Mouse (Mus musculus): Measurements from ENCODE around the gene 4931406P16Rik.
A peak's percentile ranks its signal among the peaks of the same experiment; 100 is the strongest.

The 4931406P16Rik gene

GRCm38 (mm10) chr7:34309186-34309764 lies 4.1 kb downstream of the 4931406P16Rik start:
- no peak for DNase-seq

- DNase-seq: no peak
Observed at GRCm38 (mm10) chr7:34308586-34308985, 4.8 kb downstream of the 4931406P16Rik start.

GRCm38 (mm10) chr7:34305454-34305853 lies 7.9 kb downstream of the 4931406P16Rik start:
- peak; percentile 76 to 85 for DNase-seq

- DNase-seq: no peak
Observed at GRCm38 (mm10) chr7:34302651-34303050, 10.7 kb downstream of the 4931406P16Rik start.

DNA sequence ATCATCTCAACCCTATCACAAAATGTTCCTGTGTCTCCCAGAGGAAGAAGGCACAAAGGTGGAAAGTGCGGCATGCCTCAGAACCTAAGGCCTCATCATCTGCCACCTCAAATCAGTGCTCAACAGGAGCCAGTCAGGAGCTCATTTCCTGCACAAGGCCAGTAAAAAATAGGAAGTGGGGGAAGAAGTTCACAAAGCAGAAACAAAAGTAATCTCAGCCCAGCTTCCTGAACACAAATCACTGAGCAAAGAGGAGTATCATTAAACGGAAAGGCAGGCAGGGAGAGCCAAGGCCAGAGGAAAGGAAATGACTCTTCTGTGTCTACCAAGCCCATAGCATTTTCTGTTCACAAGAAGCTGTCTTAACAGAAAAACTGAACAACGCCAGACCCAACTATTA lies 11.4 kb downstream of the 4931406P16Rik start:
- peak; percentile 34 to 67 for DNase-seq

DNA sequence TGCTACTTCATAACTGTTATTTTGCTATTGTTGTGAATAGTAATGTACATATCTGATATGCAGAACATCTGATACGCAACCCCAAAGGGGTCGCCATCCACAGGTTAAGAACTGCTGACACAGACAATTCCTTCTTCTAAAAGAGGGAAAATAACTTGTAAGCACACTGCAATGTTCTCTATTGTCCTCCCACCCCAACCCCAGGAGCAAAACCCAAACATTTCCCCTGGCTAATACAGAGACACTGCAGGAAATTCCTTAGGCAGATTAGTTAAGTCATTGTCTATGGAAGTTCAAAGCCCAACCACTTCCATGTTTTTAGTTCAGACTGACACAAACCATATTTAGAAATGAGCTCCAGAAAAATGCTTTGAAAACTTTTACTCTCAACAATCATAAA lies 14.5 kb downstream of the 4931406P16Rik start:
- DNase-seq: no peak

- DNase-seq: no peak
Observed at GRCm38 (mm10) chr7:34296124-34296523, 17.2 kb downstream of the 4931406P16Rik start.

- DNase-seq: no peak
Observed at GRCm38 (mm10) chr7:34292633-34293032, 20.7 kb downstream of the 4931406P16Rik start.

DNA sequence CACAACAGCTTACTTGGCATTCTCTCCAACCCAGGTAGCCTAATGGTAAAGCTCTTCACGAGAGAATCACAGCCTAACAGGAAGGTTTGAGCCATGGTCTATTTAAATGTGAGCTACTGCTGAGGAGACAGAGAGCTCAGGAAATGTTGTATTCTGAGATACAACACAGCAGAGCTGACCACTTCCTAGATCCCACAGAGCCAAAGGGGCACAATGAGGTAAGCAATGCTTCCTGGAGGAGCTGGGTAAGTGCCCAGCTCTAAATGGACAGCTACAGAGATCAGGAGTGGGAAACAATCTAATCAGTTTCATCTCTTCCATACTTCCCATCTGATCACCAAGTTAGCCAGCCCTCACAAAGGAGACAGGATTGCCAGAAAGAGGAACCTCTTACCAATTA lies 22.1 kb downstream of the 4931406P16Rik start:
- peak; percentile 23 to 29 for DNase-seq

DNA sequence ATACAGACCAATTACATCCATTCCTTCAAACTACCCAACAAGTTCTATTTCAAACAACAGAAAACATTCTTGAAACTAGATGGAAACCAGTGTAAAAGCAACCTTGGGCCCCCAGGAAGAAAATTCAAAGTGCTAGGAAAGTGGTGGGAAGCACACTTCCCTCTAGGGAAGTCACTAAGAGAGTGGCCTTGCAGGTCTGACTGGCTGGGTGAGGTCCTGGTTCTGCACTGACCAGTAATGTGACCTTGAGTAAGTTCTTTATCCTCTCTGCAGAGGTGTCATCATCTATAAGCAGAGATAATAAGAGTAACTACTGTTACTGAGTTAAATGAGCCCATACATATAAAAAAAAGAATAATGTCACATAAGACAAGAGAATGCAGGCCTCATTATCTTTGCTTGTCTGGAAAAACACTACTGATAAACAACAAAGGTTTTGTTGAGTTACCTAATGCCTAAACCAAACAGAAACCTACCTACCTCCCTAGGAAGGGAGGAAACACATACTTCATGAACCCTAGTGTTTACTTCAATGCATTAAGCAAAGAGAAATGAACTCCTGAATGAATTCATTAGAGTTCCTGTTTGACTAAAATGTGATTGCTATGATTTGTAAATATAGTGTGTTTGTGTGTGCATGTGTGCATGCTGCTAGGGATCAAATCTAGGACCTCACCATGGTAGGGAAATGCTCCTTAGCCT lies 22.8 kb downstream of the 4931406P16Rik start:
- DNase-seq: no peak

DNA sequence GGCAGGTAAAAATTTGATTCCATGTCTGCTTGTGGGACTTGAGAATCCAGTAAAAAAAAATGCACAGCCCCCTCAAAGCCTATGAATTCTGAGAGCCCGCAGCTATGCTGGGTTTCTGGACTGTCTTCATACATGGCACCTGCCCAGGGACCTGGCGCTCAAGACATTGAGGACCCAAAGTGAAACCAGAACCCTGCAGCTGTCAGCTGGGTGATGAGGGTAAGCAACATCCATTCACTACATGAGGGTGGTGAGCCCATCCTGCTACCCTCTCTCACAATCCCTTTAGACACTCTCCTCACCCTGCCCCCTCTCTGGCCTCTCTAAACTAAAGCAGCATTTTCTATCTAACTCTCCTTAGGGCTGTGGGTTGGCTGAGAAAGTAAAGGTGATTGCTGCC lies 35.7 kb downstream of the 4931406P16Rik start:
- no peak for DNase-seq

DNA sequence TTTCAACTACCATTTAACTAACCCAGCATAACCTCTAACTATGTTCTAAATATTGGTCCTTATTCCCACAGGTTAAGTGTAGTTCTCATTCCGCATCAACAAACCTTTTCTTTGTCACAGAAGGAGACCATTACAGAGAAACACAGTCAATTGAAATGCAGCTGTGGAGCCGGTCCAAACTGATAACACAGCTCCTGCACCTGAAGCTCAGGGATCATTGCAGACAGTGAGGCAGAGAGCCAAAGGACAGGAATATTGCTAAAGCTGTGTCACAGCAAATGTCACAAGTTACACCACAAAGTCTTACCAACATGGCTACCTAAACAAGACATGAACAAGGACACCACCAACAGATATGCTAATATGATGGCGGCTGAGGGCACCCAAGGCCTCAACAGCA lies 37.3 kb downstream of the 4931406P16Rik start:
- DNase-seq: no peak

DNA sequence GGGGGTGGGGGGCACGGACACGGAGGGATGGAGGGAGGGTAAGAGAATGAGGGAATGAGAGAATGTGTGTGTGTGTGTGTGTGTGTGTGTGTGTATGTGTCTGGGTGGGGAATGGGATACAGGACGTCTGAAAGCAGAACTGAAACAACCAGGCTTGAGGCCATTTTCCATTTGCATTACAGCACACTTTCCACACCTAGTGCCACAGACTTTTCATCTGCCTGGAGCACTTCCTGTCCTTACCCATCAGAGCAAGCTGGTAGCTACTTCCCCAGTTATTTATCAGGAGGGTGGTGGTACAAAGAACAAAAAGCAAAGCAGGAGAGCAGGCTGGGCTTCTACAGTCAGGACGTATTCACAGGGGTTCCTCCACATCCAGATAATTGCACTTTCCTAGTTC lies 40.9 kb downstream of the 4931406P16Rik start:
- DNase-seq: no peak

DNA sequence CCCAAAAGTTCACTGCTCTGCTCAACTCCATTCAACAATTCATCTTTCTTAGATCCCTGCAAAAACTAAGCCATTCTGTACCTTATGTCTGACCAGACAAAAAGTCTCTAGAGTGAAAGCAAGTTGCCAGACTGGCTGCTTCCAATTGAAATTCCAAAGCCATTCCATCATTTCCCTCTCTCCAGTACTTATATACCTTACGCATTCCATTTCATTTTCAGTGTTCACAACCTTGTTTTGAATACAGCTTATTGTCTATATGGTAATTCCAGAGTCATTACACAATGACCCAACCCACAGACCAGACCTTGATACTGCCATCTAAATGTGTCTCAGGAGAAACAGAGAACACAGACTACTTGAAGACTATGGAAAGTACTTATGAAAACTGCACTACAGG lies 44.9 kb downstream of the 4931406P16Rik start:
- DNase-seq: no peak

GRCm38 (mm10) chr7:34266421-34266820 lies 46.9 kb downstream of the 4931406P16Rik start:
- no peak for DNase-seq

DNA sequence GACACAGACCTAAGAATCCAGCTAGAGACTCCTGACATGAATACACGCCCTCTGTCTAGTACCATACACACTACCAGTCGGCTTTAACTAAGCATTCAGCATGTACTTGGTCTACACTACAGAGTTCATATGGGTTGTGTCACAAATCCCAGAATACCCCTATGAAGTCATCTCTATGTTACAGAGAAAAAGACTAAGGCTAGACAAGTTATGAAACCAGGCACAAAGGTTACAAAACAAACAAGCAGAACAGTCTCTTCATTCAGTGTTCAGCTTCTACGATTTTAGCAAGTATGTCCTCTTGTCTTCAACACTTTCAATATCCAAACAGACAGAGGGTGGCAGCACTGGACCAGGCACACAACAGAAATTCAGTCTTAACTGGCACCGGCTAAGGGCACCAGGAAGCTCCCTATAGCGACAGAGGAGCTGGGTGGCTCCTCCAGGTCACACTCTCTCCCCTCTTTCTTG lies 47.4 kb downstream of the 4931406P16Rik start:
- peak; percentile 80 to 85 for DNase-seq

- no peak for DNase-seq
Observed at GRCm38 (mm10) chr7:34263437-34263836, 49.9 kb downstream of the 4931406P16Rik start.

GRCm38 (mm10) chr7:34258407-34258806 lies 54.9 kb downstream of the 4931406P16Rik start:
- no peak for DNase-seq

DNA sequence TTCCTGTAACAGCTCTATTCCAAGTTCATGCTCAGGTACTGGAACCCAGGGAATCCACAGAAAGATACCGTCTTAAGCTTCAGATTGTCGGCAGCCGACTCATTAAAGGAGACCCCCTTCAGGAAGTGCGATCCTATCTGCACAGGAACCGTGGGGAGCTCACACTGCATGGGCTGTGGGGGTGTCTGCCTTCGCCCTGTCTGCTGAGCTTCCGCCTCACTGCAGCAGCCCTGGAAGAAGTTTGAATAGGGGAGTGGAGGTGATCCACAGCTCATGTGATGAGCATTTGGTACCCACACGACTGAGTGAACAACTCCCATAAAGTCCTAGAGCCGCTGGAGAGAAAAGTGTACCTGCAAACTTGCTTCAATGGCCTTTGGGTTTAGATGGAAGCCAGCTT lies 56.1 kb downstream of the 4931406P16Rik start:
- DNase-seq: no peak

- no peak for DNase-seq
Observed at GRCm38 (mm10) chr7:34255916-34256315, 57.4 kb downstream of the 4931406P16Rik start.

DNA sequence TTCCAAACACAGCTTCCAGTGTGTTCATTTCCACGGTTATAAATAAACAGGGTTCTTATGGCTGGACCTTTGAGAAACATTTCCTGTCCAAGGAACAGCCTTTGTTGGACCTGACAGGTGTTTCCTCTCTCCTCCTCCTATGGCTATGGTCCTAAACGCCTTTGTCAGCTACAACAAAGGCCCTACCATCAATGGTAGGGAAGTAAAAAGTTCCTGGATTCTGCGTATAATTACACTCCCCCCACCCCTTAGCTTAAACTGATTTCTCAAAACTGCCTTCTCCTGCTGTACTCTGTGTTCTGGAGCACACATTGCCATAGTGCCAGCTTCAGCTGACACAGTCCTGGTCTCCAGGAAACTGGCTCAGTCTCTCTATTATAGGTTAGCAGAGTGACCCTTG lies 58.2 kb downstream of the 4931406P16Rik start:
- DNase-seq: peak in 1 of 2 experiments; percentile 68

- peak in 1 of 2 experiments; percentile 21 for DNase-seq
Observed at GRCm38 (mm10) chr7:34252030-34252429, 61.3 kb downstream of the 4931406P16Rik start.

- no peak for DNase-seq
Observed at GRCm38 (mm10) chr7:34250738-34251137, 62.6 kb downstream of the 4931406P16Rik start, which contains the start of gene Gm6096. Gene Gm6096, plus strand, starts transcription at chr7:34251038.

- no peak for DNase-seq
Observed at GRCm38 (mm10) chr7:34246870-34247499, 66.4 kb downstream of the 4931406P16Rik start.

Measured in kidney, postnatal 36 days (tissue).